Mouse (Mus musculus) embryonic fibroblast, embryonic 13.5 days (primary cell): ENCODE measurements around the gene Tenm4. TPM values are rescaled to one million over a fixed set of nuclear protein-coding genes. Genes with fewer than 3 reads are reported as not detected.

Experiments
- H3K27ac ChIP-seq: 2 replicates; pipeline ENCODE4 v1.5.1; 2012; ENCODE audit warnings: low read length, control low read depth, inconsistent platforms; ENCODE audit not compliant: insufficient read depth
- H3K4me1 ChIP-seq: 2 replicates; pipeline ENCODE4 v1.6.1; 2011; ENCODE audit warnings: low read length; ENCODE audit not compliant: control insufficient read depth, insufficient read depth
- H3K4me3 ChIP-seq: 2 replicates; pipeline ENCODE4 v1.5.1; 2011; ENCODE audit warnings: mild to moderate bottlenecking, control low read depth, low read length; ENCODE audit not compliant: insufficient read depth
- CTCF ChIP-seq: IDR thresholded peaks from 2 replicates; pipeline ENCODE4 v1.5.1; 2011; ENCODE audit warnings: mild to moderate bottlenecking, control low read depth, low read length, moderate library complexity, borderline replicate concordance; ENCODE audit not compliant: insufficient read depth
- POLR2A ChIP-seq: IDR thresholded peaks from 2 replicates; pipeline ENCODE4 v1.6.1; 2011; ENCODE audit warnings: low read depth, mild to moderate bottlenecking, control low read depth, low read length, moderate library complexity
- polyA plus RNA-seq: library from polyadenylated mRNA; stranded (reverse); fragments of >200 nt; gene quantifications from 2 replicates; pipeline ENCODE4 v1.2.4, GENCODE M21; 2011; ENCODE audit warnings: low read depth; ENCODE audit not compliant: missing spikeins, insufficient read length

Tenm4 gene
- polyA plus RNA-seq, 1 experiment = 17.3 TPM

DNA sequence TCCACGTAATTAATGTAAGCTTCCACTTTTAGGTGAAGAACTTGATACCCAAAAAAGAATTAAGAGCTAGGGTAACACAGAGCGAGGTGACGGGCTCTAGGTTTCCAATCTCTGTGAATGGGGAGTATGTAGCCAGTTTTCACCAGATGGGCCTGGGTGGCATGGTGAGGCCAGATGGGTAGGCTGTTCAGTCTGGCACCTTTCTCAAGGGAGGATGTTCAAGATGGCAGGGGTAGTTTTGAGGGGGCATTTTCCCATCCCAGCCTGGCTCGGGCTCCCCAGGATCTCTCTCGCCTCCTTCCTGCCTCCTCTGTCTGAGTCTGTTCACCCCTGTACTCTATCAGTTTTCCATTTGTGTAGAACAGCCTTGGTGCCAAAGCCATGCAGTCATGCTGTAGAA lies 329.1 kb downstream of the Tenm4 start:
- H3K4me3 ChIP-seq = no peak overlapping the region
- H3K27ac ChIP-seq = no peak overlapping the region
- TF ChIP-seq POLR2A = no peak
- H3K4me1 ChIP-seq = no peaks in the 10 kb centered on the region

DNA sequence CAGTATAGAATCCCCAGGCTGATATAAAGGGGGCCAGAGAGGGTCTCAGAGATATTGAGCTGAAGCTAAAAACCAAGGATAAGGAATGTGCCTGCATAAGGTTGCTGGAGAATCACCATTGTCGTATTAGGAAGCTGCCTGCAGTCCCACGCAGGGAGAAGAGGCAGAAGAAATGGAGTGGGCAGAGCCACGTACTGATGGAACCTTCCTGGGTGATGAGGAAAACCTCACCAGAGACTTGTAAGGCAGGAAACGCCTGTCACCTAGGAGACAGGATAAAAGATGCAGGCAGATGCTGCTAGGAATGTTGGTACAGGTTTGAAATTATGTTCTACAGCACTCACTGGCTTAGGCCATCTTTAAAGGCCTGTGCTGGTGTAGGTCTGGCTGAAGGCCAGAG lies 329.8 kb downstream of the Tenm4 start:
- TF ChIP-seq POLR2A (no peak), CTCF (no peak)
- H3K27ac ChIP-seq = no peak overlapping the region
- H3K4me3 ChIP-seq = no peak overlapping the region
- H3K4me1 ChIP-seq = no peaks in the 10 kb centered on the region

DNA sequence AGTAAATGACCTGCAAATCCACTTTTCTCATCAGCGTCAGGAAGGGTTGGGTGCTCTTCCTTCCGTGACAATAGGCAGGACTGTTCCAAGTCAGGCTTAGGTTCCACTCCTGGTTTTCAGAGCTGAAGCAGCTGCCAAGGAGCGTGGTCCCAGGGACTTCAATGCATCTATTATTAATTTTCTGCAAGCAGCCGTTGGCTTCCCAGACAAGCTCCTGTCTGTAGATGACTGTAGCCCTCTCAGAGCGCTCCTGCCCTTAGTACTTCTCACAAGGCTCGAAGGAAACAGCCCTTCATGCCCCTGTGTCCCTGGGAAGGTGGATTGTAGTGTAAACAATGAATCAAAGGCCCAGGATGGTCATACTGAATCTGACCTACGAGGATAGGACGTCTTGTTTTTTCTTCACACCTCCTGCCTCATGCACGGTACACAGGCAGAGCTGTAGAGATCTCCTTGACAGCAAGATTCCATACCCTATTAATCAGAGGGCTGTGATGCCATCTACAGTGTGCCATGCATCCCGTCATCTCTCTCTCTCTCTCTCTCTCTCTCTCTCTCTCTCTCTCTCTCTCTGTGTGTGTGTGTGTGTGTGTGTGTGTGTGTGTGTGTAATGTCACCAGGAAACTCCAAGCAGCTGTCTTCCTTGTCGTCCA lies 331.4 kb downstream of the Tenm4 start:
- Histone ChIP-seq H3K4me3 (no peak overlapping the region), H3K27ac (no peak overlapping the region), H3K4me1 (no peaks in the 10 kb centered on the region; the same call in 1 of the 2 replicates)
- TF ChIP-seq CTCF (no peak), POLR2A (no peak)

DNA sequence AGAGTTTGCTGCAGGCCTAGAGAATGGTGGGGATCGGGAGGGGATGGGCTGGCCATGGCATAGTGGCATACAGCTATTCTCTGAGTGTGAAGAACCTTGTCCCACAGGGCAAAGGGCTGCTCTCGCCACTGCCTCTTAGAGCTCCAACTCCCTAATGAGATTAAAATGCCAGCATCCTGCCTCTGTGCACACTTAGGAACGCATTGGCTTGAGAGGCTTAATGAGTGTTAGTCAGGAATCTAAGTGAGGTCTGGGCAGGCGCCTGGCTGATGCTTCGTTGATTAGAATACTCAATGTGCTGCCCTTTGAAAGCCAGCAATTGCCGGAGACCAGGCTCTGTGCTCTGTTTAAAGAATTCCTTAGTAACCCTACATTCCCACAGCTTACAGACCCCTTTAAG lies 334.5 kb downstream of the Tenm4 start:
- TF ChIP-seq CTCF (no peak), POLR2A (no peak)
- Histone ChIP-seq H3K4me3 (no peak overlapping the region), H3K4me1 (peaks cover 1% of the 10 kb centered on the region)

DNA sequence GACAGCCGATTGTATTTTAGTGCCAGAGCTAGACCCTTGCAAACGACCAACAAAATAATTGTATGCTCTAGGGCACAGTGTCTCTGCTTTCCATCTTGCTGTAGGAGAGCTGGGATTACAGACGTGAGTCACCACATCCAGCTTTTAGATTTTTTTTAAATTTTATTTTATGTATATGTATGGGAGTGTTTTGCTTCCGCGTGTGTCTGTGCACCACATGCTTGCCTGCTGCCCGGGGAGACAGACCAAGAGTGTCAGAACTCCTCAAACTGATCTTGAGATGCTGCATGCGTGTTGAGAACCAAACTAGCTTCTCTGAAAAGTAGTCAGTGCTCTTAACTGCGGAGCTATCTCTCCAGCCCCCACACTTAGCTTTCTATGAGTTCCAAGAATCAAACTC lies 336.0 kb downstream of the Tenm4 start:
- TF ChIP-seq CTCF (no peak), POLR2A (no peak)

More for the DNA sequence above, 334.5 kb downstream of the Tenm4 start:
- H3K27ac ChIP-seq = no peak overlapping the region

DNA sequence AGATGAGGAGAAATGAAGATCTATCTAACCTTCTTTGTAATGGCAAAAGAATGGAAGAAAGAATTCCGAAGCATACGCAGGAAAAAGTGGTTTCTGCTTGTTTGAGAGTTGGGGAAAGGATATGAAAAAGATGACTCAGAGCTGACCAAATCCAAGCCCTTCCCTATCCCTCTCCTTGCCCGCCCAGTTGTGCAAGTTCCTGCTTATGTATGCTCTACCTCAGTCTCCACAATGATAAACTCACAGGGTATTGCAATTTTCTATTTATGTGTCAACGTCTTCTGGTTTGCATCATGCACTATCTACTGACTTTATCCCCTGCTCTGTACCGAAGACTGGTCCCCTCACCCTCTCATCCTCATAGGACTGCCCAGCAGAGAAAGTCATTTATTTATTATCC lies 339.4 kb downstream of the Tenm4 start:
- H3K4me1 ChIP-seq = peaks cover 4% of the 10 kb centered on the region
- H3K4me3 ChIP-seq = no peak overlapping the region
- peak overlapping the region; percentile 35; the same call in 1 of the 2 replicates for H3K27ac ChIP-seq
- TF ChIP-seq POLR2A = no peak

More for the DNA sequence above, 336.0 kb downstream of the Tenm4 start:
- no peak overlapping the region for H3K4me3 ChIP-seq
- H3K4me1 ChIP-seq = peaks cover 4% of the 10 kb centered on the region
- no peak overlapping the region for H3K27ac ChIP-seq

DNA sequence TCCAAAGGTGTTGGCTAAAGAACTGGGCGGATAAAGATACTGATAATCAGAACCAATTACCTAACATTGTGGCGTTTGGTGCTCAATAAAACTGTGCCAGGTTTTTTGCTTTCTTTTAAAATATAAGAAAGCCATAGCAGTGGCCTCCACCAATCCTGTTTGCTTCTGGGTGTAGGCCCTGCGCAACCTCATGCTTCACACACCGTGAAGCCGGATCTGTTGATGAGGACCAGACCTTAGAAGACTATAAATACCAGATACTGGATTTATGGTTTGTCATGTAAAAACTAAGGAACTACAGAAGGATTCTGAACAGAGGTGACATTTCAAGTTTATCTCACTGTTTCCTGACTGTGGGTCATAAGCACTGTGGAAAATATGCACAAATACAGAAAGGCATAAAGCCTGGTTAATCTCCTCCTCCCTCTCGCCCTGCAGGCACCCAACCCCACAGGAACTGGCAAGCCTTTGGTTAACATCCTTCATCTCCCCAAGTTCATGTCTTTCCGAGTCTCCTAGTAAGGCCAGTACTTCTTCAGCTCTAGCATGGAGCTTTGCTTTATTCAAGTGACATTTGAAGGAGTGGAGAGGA lies 340.1 kb downstream of the Tenm4 start:
- H3K4me3 ChIP-seq = no peak overlapping the region
- H3K27ac ChIP-seq = no peak overlapping the region
- no peak for TF ChIP-seq POLR2A
- no peak for TF ChIP-seq CTCF
- H3K4me1 ChIP-seq = peaks cover 4% of the 10 kb centered on the region

DNA sequence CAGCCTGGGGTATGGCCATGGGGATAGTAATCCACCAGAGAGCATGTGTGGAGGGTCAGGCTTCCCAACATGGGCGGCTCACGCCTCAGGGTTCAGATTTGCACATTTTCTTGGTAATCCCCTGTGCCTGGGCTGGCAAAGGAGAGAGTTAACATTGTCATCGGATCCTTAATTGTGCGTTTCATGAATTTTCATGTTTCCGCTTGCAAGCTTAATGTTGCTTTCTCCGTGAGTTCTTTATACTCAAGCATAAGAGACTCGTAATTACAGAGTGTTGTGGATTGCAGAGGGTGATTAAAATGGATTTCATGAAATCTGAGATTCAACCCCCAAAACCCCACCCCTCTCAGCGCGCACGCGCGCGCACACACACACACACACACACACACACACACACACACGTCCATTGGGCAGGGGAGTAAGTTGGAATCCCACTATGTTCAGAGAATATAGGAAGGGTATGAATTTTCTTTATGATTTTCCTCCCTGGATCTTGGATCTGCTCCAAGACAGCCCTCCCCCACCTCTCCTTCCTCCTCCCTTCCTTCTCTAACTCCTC lies 341.0 kb downstream of the Tenm4 start:
- TF ChIP-seq CTCF (no peak), POLR2A (no peak)
- H3K27ac ChIP-seq = no peak overlapping the region
- no peak overlapping the region for H3K4me3 ChIP-seq
- H3K4me1 ChIP-seq = peaks cover 4% of the 10 kb centered on the region

DNA sequence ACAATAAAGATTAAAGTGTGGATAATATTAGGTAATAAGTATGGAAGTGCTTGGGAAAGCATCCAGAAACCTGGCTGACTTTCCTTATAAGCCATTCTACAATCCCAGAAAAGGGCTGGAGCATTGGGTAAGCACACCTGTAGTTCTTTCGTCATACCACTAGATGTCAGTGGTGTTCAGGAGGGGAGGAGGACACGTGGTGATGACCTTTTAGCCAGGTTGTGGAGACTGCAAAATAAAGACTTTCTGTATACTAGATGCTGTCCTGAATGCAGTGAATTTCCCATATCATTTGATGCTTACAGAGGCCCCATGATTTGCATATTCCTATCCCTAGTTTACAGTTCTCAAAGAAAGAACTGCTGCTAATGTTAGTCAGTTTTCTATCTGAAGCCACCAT lies 348.2 kb downstream of the Tenm4 start:
- H3K4me1 ChIP-seq = peaks cover 7% of the 10 kb centered on the region
- TF ChIP-seq CTCF (peak; percentile 77; the same call in 1 of the 2 replicates), POLR2A (no peak)
- H3K4me3 ChIP-seq = no peak overlapping the region
- H3K27ac ChIP-seq = no peak overlapping the region

DNA sequence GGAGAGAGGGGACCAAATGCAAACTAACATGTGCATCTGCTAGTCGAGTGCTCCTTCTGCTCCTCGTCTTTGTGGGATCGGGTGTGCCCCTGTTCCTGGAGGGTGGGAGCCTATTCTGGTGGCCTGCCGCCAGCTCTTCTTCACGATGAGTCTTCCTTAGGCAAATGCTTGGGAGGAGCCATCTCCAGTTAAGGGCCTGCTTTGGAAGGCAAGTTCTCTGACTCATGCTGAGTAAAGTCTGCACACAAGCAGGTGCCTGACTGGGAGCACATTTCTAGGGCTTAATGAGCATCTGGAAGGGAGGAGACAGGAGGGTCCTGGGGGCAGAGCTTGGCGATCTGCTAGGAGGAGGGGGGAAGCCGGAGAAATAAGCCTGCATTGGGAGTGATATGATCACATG lies 350.9 kb downstream of the Tenm4 start:
- peaks cover 7% of the 10 kb centered on the region for H3K4me1 ChIP-seq
- TF ChIP-seq CTCF (no peak), POLR2A (no peak)
- no peak overlapping the region for H3K4me3 ChIP-seq
- H3K27ac ChIP-seq = no peak overlapping the region

DNA sequence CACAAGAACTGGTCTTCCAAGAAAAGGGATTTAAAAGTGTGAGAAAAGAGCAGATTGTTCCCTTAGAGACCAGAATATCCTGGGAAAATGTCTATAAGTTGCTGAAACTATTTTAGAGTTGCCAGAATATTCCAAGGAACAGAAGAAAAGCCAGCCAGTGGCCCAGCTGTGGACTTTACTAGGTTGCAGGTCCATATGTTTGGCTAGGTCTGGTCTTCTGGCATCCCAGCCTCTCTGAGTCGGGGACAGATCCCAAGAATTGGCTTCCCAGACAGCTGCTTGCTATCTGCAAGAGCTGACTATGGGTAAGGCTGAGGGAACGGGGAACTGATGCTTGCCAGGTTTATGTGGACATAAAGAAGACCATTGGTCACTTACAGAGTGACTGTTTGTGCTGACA lies 352.6 kb downstream of the Tenm4 start:
- H3K4me3 ChIP-seq = no peak overlapping the region
- TF ChIP-seq CTCF (no peak), POLR2A (no peak)
- H3K27ac ChIP-seq = no peak overlapping the region
- H3K4me1 ChIP-seq = peaks cover 7% of the 10 kb centered on the region
